Mouse (Mus musculus) spleen, adult 2 months (tissue): ENCODE data around the gene Jhy.

Experiments
- CTCF ChIP-seq: fragments of 200-500 bp; IDR thresholded peaks from 2 replicates; pipeline ENCODE4 v1.5.1; 2011; ENCODE audit warnings: mild to moderate bottlenecking, inconsistent platforms; ENCODE audit not compliant: insufficient read depth, insufficient read length, insufficient replicate concordance; ENCODE audit errors: extremely low read depth
- POLR2A ChIP-seq: fragments of 200-500 bp; IDR thresholded peaks from 2 replicates; pipeline ENCODE4 v1.6.1; 2011; ENCODE audit warnings: low read depth, low read length, inconsistent platforms

GRCm38 (mm10) chr9:40878998-40879397 is 84.9 kb downstream of the Jhy start:
- TF ChIP-seq CTCF = no peak
- no peak for TF ChIP-seq POLR2A
